Mouse (Mus musculus): Measurements from ENCODE around the gene Gm28308.

Gene Gm28308

GRCm38 (mm10) chr6:52213119-52213986 is at the start of gene Gm28308, which contains the start of gene Hoxa3:
Gm28308 (minus strand) TSS chr6:52213339.
Hoxa3 (minus strand) TSS chr6:52213336.
- CTCF ChIA-PET, result interaction anchor here (0.6 to 0.7 kb wide), 2 partner anchors 499 to 1040 kb away, joined by 4 to 14 read pairs; no protein-coding TSS in a partner anchor

GRCm38 (mm10) chr6:52262463-52263320 is 49.6 kb upstream of the Gm28308 start:
- CTCF ChIA-PET, result no interaction called here

- CTCF ChIA-PET, result no interaction called here
Observed at GRCm38 (mm10) chr6:52261751-52262462, 48.8 kb upstream of the Gm28308 start.

GRCm38 (mm10) chr6:52260654-52261575 is 47.8 kb upstream of the Gm28308 start, which contains the start of gene Hoxa13:
Hoxa13 (minus strand) TSS chr6:52260880.
- CTCF ChIA-PET, result no interaction called here

GRCm38 (mm10) chr6:52259811-52260261 is 46.7 kb upstream of the Gm28308 start:
- CTCF ChIA-PET, result interaction anchor here (0.5 to 1.0 kb wide), 4 partner anchors 9 to 1254 kb away, joined by 3 to 5 read pairs (median 4); no protein-coding TSS in a partner anchor

GRCm38 (mm10) chr6:52259081-52259790 is 46.1 kb upstream of the Gm28308 start:
- CTCF ChIA-PET, result interaction anchor here (0.5 to 1.0 kb wide), 6 partner anchors 9 to 660 kb away, joined by 3 to 4 read pairs (median 3); partner anchors contain the start of gene Hoxa9

GRCm38 (mm10) chr6:52256956-52257355 is 43.8 kb upstream of the Gm28308 start:
- CTCF ChIA-PET, result interaction anchor here (0.6 to 1.2 kb wide), 8 partner anchors 9 to 914 kb away, joined by 3 to 6 read pairs (median 4); partner anchors contain the start of gene Hoxa11

GRCm38 (mm10) chr6:52253511-52254500 is 40.7 kb upstream of the Gm28308 start:
- CTCF ChIA-PET, result interaction anchor here (0.6 kb wide), 1 partner anchor 327 kb away, joined by 13 read pairs; no protein-coding TSS in a partner anchor

- CTCF ChIA-PET, result interaction anchor here (0.5 kb wide), 1 partner anchor 1079 kb away, joined by 3 read pairs; no protein-coding TSS in a partner anchor
Observed at GRCm38 (mm10) chr6:52252775-52253376, 39.7 kb upstream of the Gm28308 start.

- CTCF ChIA-PET, result interaction anchor here (0.5 to 0.6 kb wide), 2 partner anchors 487 to 1079 kb away, joined by 3 read pairs; no protein-coding TSS in a partner anchor
Observed at GRCm38 (mm10) chr6:52252016-52252774, 39.1 kb upstream of the Gm28308 start.

- CTCF ChIA-PET, result no interaction called here
Observed at GRCm38 (mm10) chr6:52251177-52251879, 38.2 kb upstream of the Gm28308 start.

- CTCF ChIA-PET, result interaction anchor here (0.6 kb wide), 1 partner anchor 23 kb away, joined by 3 read pairs; no protein-coding TSS in a partner anchor
Observed at GRCm38 (mm10) chr6:52249826-52250225, 36.7 kb upstream of the Gm28308 start.

GRCm38 (mm10) chr6:52249415-52249738 is 36.2 kb upstream of the Gm28308 start:
- CTCF ChIA-PET, result no interaction called here

- CTCF ChIA-PET, result no interaction called here
Observed at GRCm38 (mm10) chr6:52248638-52249414, 35.7 kb upstream of the Gm28308 start.
